Comparison of ENCODE assay signal across 8 mouse cellular contexts in the genomic region with DNA sequence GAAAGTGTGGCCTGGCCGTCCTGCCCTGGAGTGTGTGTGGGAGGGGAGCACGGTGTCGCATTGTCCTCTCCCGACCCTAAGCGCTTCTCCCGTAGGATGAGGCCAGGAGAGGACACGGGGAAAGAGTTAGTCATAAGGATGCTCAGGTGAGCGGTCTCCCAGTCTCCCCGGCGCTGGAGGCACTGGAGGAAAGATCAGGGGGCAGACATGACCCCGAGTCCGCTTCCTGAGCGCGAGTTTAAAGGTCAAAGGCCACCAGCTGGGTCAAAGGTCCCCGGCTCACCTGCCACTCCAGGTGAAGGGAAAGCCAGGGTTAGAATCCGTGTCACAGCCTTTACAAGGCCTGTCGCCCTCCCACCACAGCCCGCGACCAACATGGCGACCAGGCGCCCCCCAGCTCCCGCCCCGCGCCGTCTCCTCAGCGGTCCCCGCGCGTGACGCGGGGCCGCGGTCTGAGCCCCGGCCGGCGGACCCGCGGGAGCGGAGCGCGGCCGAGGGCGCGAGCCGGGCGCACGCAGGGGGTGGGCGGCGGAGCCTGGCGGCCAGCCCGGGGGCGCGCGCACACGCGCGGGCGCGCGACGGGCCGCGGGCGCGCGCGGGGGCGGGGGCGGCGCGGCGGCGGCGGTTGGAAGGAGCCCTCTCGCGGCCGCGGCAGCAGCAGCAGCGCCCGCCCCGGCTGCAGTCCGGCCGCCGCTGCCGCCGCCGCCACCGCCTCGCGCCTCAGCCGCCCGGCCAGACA. TPM values are rescaled to one million over a fixed set of nuclear protein-coding genes. Genes with fewer than 3 reads are reported as not detected.
DNase-seq lines count a peak whose midpoint lies in the region; ATAC-seq and TF ChIP-seq lines count a peak whose summit lies in the region.

A gene (plus strand): TSS at position 594 of the 739 bp plus-strand sequence.

- no peaks in the 10 kb centered on the region for H3K9me3 ChIP-seq in heart, embryonic 14.5 days (ENCODE audit: control insufficient read depth, low read length)
- H3K9me3 ChIP-seq in liver, embryonic 16.5 days (replicated peaks; ENCODE audit: control insufficient read depth, low read length): no peaks in the 10 kb centered on the region
- H3K9me3 ChIP-seq in neural tube, embryonic 12.5 days: no peaks in the 10 kb centered on the region

- no peaks in the 10 kb centered on the region for H3K4me1 ChIP-seq in bone marrow, adult 2 months (ENCODE audit: control insufficient read depth, insufficient read depth, low read length)
- H3K4me1 ChIP-seq in heart, embryonic 14.5 days (ENCODE audit: control insufficient read depth in 2 of 2, insufficient read depth in 2 of 2, low read length in 2 of 2): 0 out of 4 replicates have a peak, but pooled peaks cover 0 to 6% of the 10 kb centered on the region in 2 experiments
- H3K4me1 ChIP-seq in liver, embryonic 16.5 days (ENCODE audit: control insufficient read depth, low read depth, low read length): no peaks in the 10 kb centered on the region
- 0 out of 2 replicates have a peak, but pooled peaks cover 3% of the 10 kb centered on the region for H3K4me1 ChIP-seq in neural tube, embryonic 12.5 days

- peak; percentile 77 for DNase-seq in CD4-positive, CD25-positive, alpha-beta regulatory T cell, adult 2 months (ENCODE audit: low read depth, low spot score)
- peak; percentile 45 for DNase-seq in fat pad, adult 2 months (ENCODE audit: extremely low read depth, low read depth, low spot score)
- DNase-seq in kidney, postnatal 10 days: peak; percentile 78
- DNase-seq in testis, postnatal 10 days (ENCODE audit: low spot score): peak; percentile 81

- H3K4me2 ChIP-seq in heart, embryonic 14.5 days (ENCODE audit: low read length): peak within 1 kb of the TSS; percentile 78
- H3K4me2 ChIP-seq in liver, embryonic 16.5 days (ENCODE audit: low read depth, low read length): peak within 1 kb of the TSS; percentile 92
- H3K4me2 ChIP-seq in neural tube, embryonic 12.5 days (replicated peaks): peak within 1 kb of the TSS; percentile 92

- ATAC-seq in heart, embryonic 14.5 days (ENCODE audit: insufficient number of reproducible peaks, insufficient read depth, low FRiP score, low read depth): peak; percentile 83
- ATAC-seq in liver, embryonic 16.5 days (ENCODE audit: low read depth): peak; percentile 87
- ATAC-seq in neural tube, embryonic 12.5 days (ENCODE audit: low FRiP score, low read depth): peak; percentile 85

- 20% methylated on average over 92 of the region's 92 CpGs for WGBS in bone marrow, adult 2 months
- under 1% methylated on average over 76 of the region's 92 CpGs for WGBS in heart, embryonic 14.5 days
- under 1% methylated on average over 57 of the region's 92 CpGs for WGBS in liver, embryonic 16.5 days (ENCODE audit: insufficient replicate concordance)
- WGBS in neural tube, embryonic 12.5 days: under 1% methylated on average over 61 of the region's 92 CpGs

- H3K27me3 ChIP-seq in heart, embryonic 14.5 days (ENCODE audit: control insufficient read depth, insufficient read depth, low read length): 0 out of 2 replicates have a peak, but pooled peaks cover 4% of the 10 kb centered on the region
- H3K27me3 ChIP-seq in liver, embryonic 16.5 days (ENCODE audit: control insufficient read depth, insufficient read depth, low read depth, low read length): peaks cover 25% of the 10 kb centered on the region
- H3K27me3 ChIP-seq in neural tube, embryonic 12.5 days (replicated peaks): peaks cover 4% of the 10 kb centered on the region; the same call in 1 of the 2 replicates

- H3K9ac ChIP-seq in heart, embryonic 14.5 days (ENCODE audit: low read length): peak within 1 kb of the TSS; percentile 92
- H3K9ac ChIP-seq in liver, embryonic 16.5 days (ENCODE audit: low read depth, low read length): peak within 1 kb of the TSS; percentile 67
- peak within 1 kb of the TSS; percentile 83 for H3K9ac ChIP-seq in neural tube, embryonic 12.5 days

- H3K27ac ChIP-seq in bone marrow, adult 2 months (ENCODE audit: control insufficient read depth, insufficient read depth, low read depth, low read length, poor library complexity): peak within 1 kb of the TSS; percentile 7; the same call in 1 of the 2 replicates
- peak within 1 kb of the TSS; percentile 89 to 90 for H3K27ac ChIP-seq in heart, embryonic 14.5 days (replicated peaks in 1 of 2; ENCODE audit: control insufficient read depth in 1 of 2, insufficient read depth in 1 of 2, low read depth in 2 of 2, low read length in 2 of 2)
- peak within 1 kb of the TSS; percentile 20; the same call in 1 of the 2 replicates for H3K27ac ChIP-seq in liver, embryonic 16.5 days (ENCODE audit: low read length)
- peak within 1 kb of the TSS; percentile 77 for H3K27ac ChIP-seq in neural tube, embryonic 12.5 days

- H3K4me3 ChIP-seq in bone marrow, adult 2 months (replicated peaks; ENCODE audit: control insufficient read depth, low read depth, low read length): peak within 1 kb of the TSS; percentile 68
- peak within 1 kb of the TSS; percentile 90 to 100 for H3K4me3 ChIP-seq in heart, embryonic 14.5 days (ENCODE audit: control insufficient read depth in 1 of 2, insufficient read depth in 1 of 2, low read depth in 1 of 2, low read length in 2 of 2)
- peak within 1 kb of the TSS; percentile 70 for H3K4me3 ChIP-seq in liver, embryonic 16.5 days (ENCODE audit: low read depth, low read length)
- H3K4me3 ChIP-seq in neural tube, embryonic 12.5 days: peak within 1 kb of the TSS; percentile 76

- H3K36me3 ChIP-seq in heart, embryonic 14.5 days (ENCODE audit: control insufficient read depth, insufficient read depth, low read length): no peaks in the 10 kb centered on the region
- no peaks in the 10 kb centered on the region for H3K36me3 ChIP-seq in liver, embryonic 16.5 days (ENCODE audit: control insufficient read depth, insufficient read depth)
- H3K36me3 ChIP-seq in neural tube, embryonic 12.5 days: no peaks in the 10 kb centered on the region

- TF ChIP-seq CTCF in bone marrow, adult 2 months (IDR thresholded peaks at IDR 0.05; ENCODE audit: control insufficient read depth, insufficient read depth, low read length): no peak

- TF ChIP-seq POLR2A in bone marrow, adult 2 months (IDR thresholded peaks at IDR 0.05; ENCODE audit: borderline replicate concordance, control insufficient read depth, low read depth, low read length): peak; percentile 27; the same call in 1 of the 2 replicates

RNA-seq across cellular contexts. Expression of the gene that starts here (rescaled TPM):
- 0.87 and 0.97 TPM in 2 replicates for polyA plus RNA-seq in bone marrow, adult 2 months (2011; ENCODE audit: insufficient read depth, insufficient read length, low replicate concordance, missing spikeins)
- polyA plus RNA-seq in heart, embryonic 14.5 days (2014; fragmentation: Nextera tagmentation; extraction: Ambion mirVana): 6.8 and 8.9 TPM in 2 replicates
- polyA plus RNA-seq in liver, embryonic 16.5 days (2015; fragmentation: Nextera tagmentation; extraction: Ambion mirVana): 0.43 and 0.48 TPM in 2 replicates
- 7.1 TPM in 2 replicates for polyA plus RNA-seq in neural tube, embryonic 12.5 days (2016; fragmentation: Nextera tagmentation; extraction: Ambion mirVana)

Comparison
In these comparisons a context has a peak if more than half of its experiments do, and no peak if none do; other contexts are left out.
1. Peak in every context shown above with its lines: DNase-seq, ATAC-seq, H3K4me3 ChIP-seq and H3K27ac ChIP-seq.
2. Peak in ATAC-seq, H3K4me3 ChIP-seq, H3K27ac ChIP-seq, H3K9ac ChIP-seq and H3K4me2 ChIP-seq in liver, embryonic 16.5 days; RNA of the gene not detected or under 1 TPM.
3. H3K27ac ChIP-seq: peak in every context shown above with its lines; median percentile 90 in heart, embryonic 14.5 days; 77 in neural tube, embryonic 12.5 days; 20 in liver, embryonic 16.5 days; 7 in bone marrow, adult 2 months.